16 mouse cellular contexts compared by ENCODE assay signal in the genomic region with DNA sequence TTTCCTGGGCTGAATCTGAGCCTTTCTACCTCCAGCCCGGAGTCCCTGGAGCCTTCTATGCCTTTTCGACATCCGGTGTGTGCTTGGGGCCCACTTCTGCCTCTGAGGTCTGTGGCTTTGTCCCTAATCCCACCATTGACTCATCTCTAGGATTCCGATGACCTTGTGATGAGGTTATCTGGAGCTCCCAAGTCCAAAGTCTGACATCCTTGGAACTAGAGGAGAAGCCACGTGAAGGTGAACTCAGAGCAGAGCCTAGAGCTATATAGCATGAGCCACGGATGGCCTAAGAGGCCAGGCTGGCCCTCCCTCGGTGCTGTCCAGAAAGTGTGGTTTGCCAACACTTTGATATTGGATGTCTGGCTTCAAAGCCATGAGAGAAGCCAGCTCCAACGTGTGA.
"Had no signal": no experiment of that assay in that cellular context is flagged by ENCODE, and none has a peak within 500 bp of the region (broad histone marks: within the 10 kb centered on the region; RNA-seq: fewer than 3 reads in every experiment).

No protein-coding gene starts in this region.

- H3K27ac ChIP-seq: liver, embryonic 13.5 days; macrophage; midbrain, embryonic 13.5 days; stomach, postnatal 0 days had no signal

- ATAC-seq: inflammation-experienced regulatory T-cells, adult 6 months; lung, postnatal 0 days; midbrain, embryonic 13.5 days; midbrain, embryonic 16.5 days had no signal

- H3K4me1 ChIP-seq: midbrain, embryonic 13.5 days had no signal

- H3K4me2 ChIP-seq: liver, embryonic 13.5 days; lung, embryonic 14.5 days; midbrain, embryonic 13.5 days had no signal

- H3K9me3 ChIP-seq: liver, embryonic 13.5 days; midbrain, embryonic 13.5 days had no signal

- H3K27me3 ChIP-seq: liver, embryonic 13.5 days; midbrain, embryonic 13.5 days had no signal

- DNase-seq: kidney, adult 11 months; kidney, adult 8-10 months; kidney, postnatal 14 days; kidney, postnatal 4 days; left cerebral cortex, postnatal 4 days; liver, embryonic 13.5 days; lung, embryonic 14.5 days; thymus, adult 2 months; thymus, postnatal 14 days; thymus, postnatal 4 days had no signal

- H3K9ac ChIP-seq: liver, embryonic 13.5 days; lung, embryonic 14.5 days; midbrain, embryonic 13.5 days had no signal

- H3K36me3 ChIP-seq: liver, embryonic 13.5 days; midbrain, embryonic 13.5 days had no signal

- H3K4me3 ChIP-seq: liver, embryonic 13.5 days; midbrain, embryonic 13.5 days had no signal
